Mouse (Mus musculus) gastrocnemius, adult 18-20 months (tissue): ENCODE measurements around the gene Sel1l2. TPM values are rescaled to one million over a fixed set of nuclear protein-coding genes. Genes with fewer than 3 reads are reported as not detected.
"Not testable (repeated sequence)": the region's sequence is repeated elsewhere in the genome, so short reads cannot be mapped to it uniquely, and the experiment has no call there.

ENCODE experiments used
- DNase-seq: peaks from one replicate; pipeline ENCODE4 v3.0.0; 2021; ENCODE audit warnings: low spot score
- total RNA-seq, 2 experiments: library from RNA; stranded (reverse); gene quantifications; 2 replicates each; pipeline ENCODE4 v1.2.3; 2021

Gene Sel1l2
- total RNA-seq, 2 experiments from 2014 or later, result 0.19 TPM; not detected in 1

- DNase-seq, result no peak
These were observed 174.1 kb downstream of the Sel1l2 start for GRCm38 (mm10) chr2:140215415-140215814.

GRCm38 (mm10) chr2:140214519-140215027 lies 174.9 kb downstream of the Sel1l2 start:
- DNase-seq, result no peak

GRCm38 (mm10) chr2:140203756-140204155 lies 185.8 kb downstream of the Sel1l2 start:
- DNase-seq, result no peak

GRCm38 (mm10) chr2:140202573-140202972 lies 186.9 kb downstream of the Sel1l2 start:
- DNase-seq, result no peak

- DNase-seq, result no peak
These were observed 188.8 kb downstream of the Sel1l2 start for GRCm38 (mm10) chr2:140200713-140201112.

GRCm38 (mm10) chr2:140185685-140186210 lies 203.8 kb downstream of the Sel1l2 start:
- not testable (repeated sequence) for DNase-seq

Other genes starting within 250 kb of the Sel1l2 start
- gene Gm17374, start 237.7 kb downstream of the Sel1l2 start, total RNA-seq, result not detected
- 10 to 100 TPM; 11.9 TPM for gene Esf1, start 219.1 kb downstream of the Sel1l2 start, total RNA-seq
- gene Ndufaf5, start 219.1 kb downstream of the Sel1l2 start, total RNA-seq, result 10 to 100 TPM; 40.5 to 44.2 TPM
- gene Macrod2, start 5.6 kb upstream of the Sel1l2 start, total RNA-seq, result 10 to 100 TPM; 16.6 to 19.0 TPM